8 mouse cellular contexts compared by ENCODE assay signal in the genomic region with DNA sequence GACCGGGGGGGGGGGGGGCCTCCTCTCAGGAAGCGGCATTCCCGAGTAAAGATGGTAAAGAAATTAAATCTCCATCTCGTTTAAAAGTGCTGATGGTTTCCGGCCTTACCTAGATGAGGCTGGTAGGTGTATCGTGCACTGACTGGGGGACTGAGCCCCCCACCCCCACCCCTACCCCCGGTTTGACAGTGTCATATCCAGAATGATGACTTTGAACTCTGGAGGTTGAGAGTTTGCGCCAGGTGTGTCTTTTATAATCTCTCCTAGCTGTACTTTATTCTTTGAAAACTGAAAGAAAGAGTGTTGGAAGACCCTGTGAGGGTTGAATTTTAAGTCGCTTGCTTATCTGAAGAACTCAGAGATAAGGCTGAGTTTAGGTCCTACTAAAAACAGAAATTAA. TPM values are rescaled to one million over a fixed set of nuclear protein-coding genes. Genes with fewer than 3 reads are reported as not detected.
DNase-seq lines count a peak whose midpoint lies in the region; ATAC-seq and TF ChIP-seq lines count a peak whose summit lies in the region.

No protein-coding gene starts in this region.

- peak; percentile 53 for ATAC-seq in heart, embryonic 12.5 days (ENCODE audit: insufficient number of reproducible peaks, low FRiP score)
- ATAC-seq in forebrain, embryonic 13.5 days: no peak; the same call in 1 of the 2 replicates
- ATAC-seq in liver, embryonic 15.5 days (ENCODE audit: insufficient read depth): no peak; the same call in 1 of the 2 replicates

- peak overlapping the region; percentile 75 for H3K9ac ChIP-seq in heart, embryonic 12.5 days
- H3K9ac ChIP-seq in CH12.LX (ENCODE audit: insufficient read depth, low read depth): peak overlapping the region; percentile 91
- H3K9ac ChIP-seq in forebrain, embryonic 13.5 days: peak overlapping the region; percentile 76
- peak overlapping the region; percentile 87 for H3K9ac ChIP-seq in liver, embryonic 15.5 days

- TF ChIP-seq RAD21 in CH12.LX (IDR thresholded peaks at IDR 0.05; ENCODE audit: low read depth, low read length): no peak

- H3K4me3 ChIP-seq in heart, embryonic 12.5 days: peak overlapping the region; percentile 76
- H3K4me3 ChIP-seq in CH12.LX (replicated peaks in 1 of 3; ENCODE audit: low read depth in 2 of 3, low read length in 2 of 3, poor library complexity in 1 of 3): peak overlapping the region; percentile 64 to 86 (median 80)
- peak overlapping the region; percentile 56 for H3K4me3 ChIP-seq in forebrain, embryonic 13.5 days
- H3K4me3 ChIP-seq in liver, embryonic 15.5 days (replicated peaks): peak overlapping the region; percentile 90

- no peak for TF ChIP-seq POLR2A in CH12.LX (IDR thresholded peaks at IDR 0.05; ENCODE audit: low read depth, low read length)

- H3K4me2 ChIP-seq in heart, embryonic 12.5 days: peak overlapping the region; percentile 81
- peak overlapping the region; percentile 69 for H3K4me2 ChIP-seq in CH12.LX (ENCODE audit: insufficient read depth, low read depth, poor library complexity, severe bottlenecking)
- peak overlapping the region; percentile 77 for H3K4me2 ChIP-seq in forebrain, embryonic 13.5 days
- peak overlapping the region; percentile 80 for H3K4me2 ChIP-seq in liver, embryonic 15.5 days

- DNase-seq in heart, postnatal 4 days: no peak
- DNase-seq in CH12.LX (ENCODE audit: extremely low read depth): no peak
- DNase-seq in left cerebral cortex, postnatal 4 days: no peak
- no peak for DNase-seq in layer of hippocampus, postnatal 36 days
- no peak for DNase-seq in lung, postnatal 14 days

- intact Hi-C loops in left cerebral cortex, postnatal 4 days (cut with DNase I): no loop called here

- WGBS in heart, embryonic 12.5 days: 8% methylated on average over 9 of the region's 9 CpGs
- WGBS in forebrain, embryonic 13.5 days: 18% methylated on average over 7 of the region's 9 CpGs
- 4% methylated on average over 9 of the region's 9 CpGs for WGBS in liver, embryonic 15.5 days (ENCODE audit: insufficient replicate concordance)

- dilution Hi-C loops in CH12.LX (cut with MboI; ENCODE audit: extremely low pct_ligation_motif_present, extremely low pct_unique_long_range_greater_than_20kb, low sequenced_read_pairs): no loop called here

- H3K4me1 ChIP-seq in heart, embryonic 12.5 days (replicated peaks): peaks cover 7% of the 10 kb centered on the region
- H3K4me1 ChIP-seq in CH12.LX (ENCODE audit: control insufficient read depth in 1 of 2, insufficient read depth in 2 of 2): peaks cover 0 to 28% of the 10 kb centered on the region in 2 experiments; a peak in 3 of 4 replicates
- peaks cover 15% of the 10 kb centered on the region for H3K4me1 ChIP-seq in forebrain, embryonic 13.5 days
- peaks cover 21% of the 10 kb centered on the region for H3K4me1 ChIP-seq in liver, embryonic 15.5 days (replicated peaks)

- H3K27me3 ChIP-seq in heart, embryonic 12.5 days (replicated peaks): no peaks in the 10 kb centered on the region
- no peaks in the 10 kb centered on the region for H3K27me3 ChIP-seq in CH12.LX (replicated peaks)
- no peaks in the 10 kb centered on the region for H3K27me3 ChIP-seq in forebrain, embryonic 13.5 days
- H3K27me3 ChIP-seq in liver, embryonic 15.5 days: no peaks in the 10 kb centered on the region

- no peak for TF ChIP-seq CTCF in CH12.LX (conservative IDR thresholded peaks at IDR 0.05 in 1 of 2, IDR thresholded peaks at IDR 0.05 in 1 of 2; ENCODE audit: low read depth in 2 of 2, low read length in 2 of 2)

- H3K79me2 ChIP-seq in CH12.LX (replicated peaks; ENCODE audit: control insufficient read depth, extremely low read depth, insufficient read depth, poor library complexity, severe bottlenecking): no peaks in the 10 kb centered on the region; the same call in 1 of the 2 replicates

- H3K27ac ChIP-seq in heart, embryonic 12.5 days (ENCODE audit: poor library complexity, severe bottlenecking): peak overlapping the region; percentile 71
- peak overlapping the region; percentile 29; the same call in 1 of the 2 replicates for H3K27ac ChIP-seq in CH12.LX (ENCODE audit: insufficient read depth, low read depth)
- no peak overlapping the region for H3K27ac ChIP-seq in forebrain, embryonic 13.5 days
- H3K27ac ChIP-seq in liver, embryonic 15.5 days (replicated peaks): peak overlapping the region; percentile 80

- H3K36me3 ChIP-seq in heart, embryonic 12.5 days: peaks cover 11% of the 10 kb centered on the region
- peaks cover 2 to 33% of the 10 kb centered on the region in 2 experiments for H3K36me3 ChIP-seq in CH12.LX (replicated peaks in 1 of 2; ENCODE audit: control insufficient read depth in 1 of 2, insufficient read depth in 1 of 2, low read length in 1 of 2)
- H3K36me3 ChIP-seq in forebrain, embryonic 13.5 days (ENCODE audit: poor library complexity, severe bottlenecking): peaks cover 12% of the 10 kb centered on the region
- H3K36me3 ChIP-seq in liver, embryonic 15.5 days (replicated peaks): peaks cover 8% of the 10 kb centered on the region

- in situ Hi-C loops in CH12.LX (cut with MboI; ENCODE audit: low pct_ligation_motif_present, low pct_unique_long_range_greater_than_20kb, low sequenced_read_pairs): no loop called here

- no peaks in the 10 kb centered on the region for H3K9me3 ChIP-seq in heart, embryonic 12.5 days (replicated peaks)
- H3K9me3 ChIP-seq in CH12.LX (replicated peaks; ENCODE audit: low read length): no peaks in the 10 kb centered on the region
- no peaks in the 10 kb centered on the region for H3K9me3 ChIP-seq in forebrain, embryonic 13.5 days (replicated peaks)
- no peaks in the 10 kb centered on the region for H3K9me3 ChIP-seq in liver, embryonic 15.5 days (replicated peaks)

- TF ChIP-seq EP300 in CH12.LX (IDR thresholded peaks at IDR 0.05; ENCODE audit: low read length): no peak

TF ChIP-seq in CH12.LX, 34 proteins besides CTCF, POLR2A, EP300 and RAD21:
- TF ChIP-seq MYC (IDR thresholded peaks at IDR 0.05; ENCODE audit: low read depth, low read length): no peak
- TF ChIP-seq CHD1 (IDR thresholded peaks at IDR 0.05; ENCODE audit: low read depth, low read length): 0 out of 2 replicates have a peak, but pooled peaks have one; percentile 77

RNA-seq across cellular contexts. Expression of a gene that starts 0.4 kb away (rescaled TPM):
- polyA plus RNA-seq in heart, embryonic 12.5 days (2016; fragmentation: Nextera tagmentation; extraction: Ambion mirVana): 37.5 and 39.2 TPM in 2 replicates
- total RNA-seq in heart, postnatal 4 days (2021): 10 to 100 TPM; 26.0 to 26.2 TPM
- total RNA-seq in CH12.LX (2012; rRNA removed) (44.4 and 56.5 TPM in 2 replicates), CH12.LX (2014; rRNA removed) (69.0 and 78.7 TPM in 2 replicates)
- 38.4 and 46.7 TPM in 2 replicates for polyA plus RNA-seq in CH12.LX (2012; ENCODE audit: insufficient read length, low read depth)
- polyA plus RNA-seq in forebrain, embryonic 13.5 days (2015; fragmentation: Nextera tagmentation; extraction: Ambion mirVana): 22.3 and 24.1 TPM in 2 replicates
- polyA plus RNA-seq in liver, embryonic 15.5 days (2015; fragmentation: Nextera tagmentation; extraction: Ambion mirVana): 51.6 and 56.3 TPM in 2 replicates
- total RNA-seq in left cerebral cortex, postnatal 4 days (2021): 10 to 100 TPM; 17.7 TPM
- total RNA-seq in layer of hippocampus, postnatal 36 days (2021): 10 to 100 TPM; 19.9 to 21.5 TPM
